Mouse (Mus musculus): ENCODE data around the gene Cnot11.
A peak's percentile ranks its signal among the peaks of the same experiment; 100 is the strongest.

The Cnot11 gene

GRCm38 (mm10) chr1:39535515-39536311, 921 bp downstream of the Cnot11 start:
- peak; percentile 97 for DNase-seq (ENCODE audit: low spot score)

- DNase-seq (ENCODE audit: low spot score) = no peak
Measured at GRCm38 (mm10) chr1:39536701-39537100, 1.9 kb downstream of the Cnot11 start.

DNA sequence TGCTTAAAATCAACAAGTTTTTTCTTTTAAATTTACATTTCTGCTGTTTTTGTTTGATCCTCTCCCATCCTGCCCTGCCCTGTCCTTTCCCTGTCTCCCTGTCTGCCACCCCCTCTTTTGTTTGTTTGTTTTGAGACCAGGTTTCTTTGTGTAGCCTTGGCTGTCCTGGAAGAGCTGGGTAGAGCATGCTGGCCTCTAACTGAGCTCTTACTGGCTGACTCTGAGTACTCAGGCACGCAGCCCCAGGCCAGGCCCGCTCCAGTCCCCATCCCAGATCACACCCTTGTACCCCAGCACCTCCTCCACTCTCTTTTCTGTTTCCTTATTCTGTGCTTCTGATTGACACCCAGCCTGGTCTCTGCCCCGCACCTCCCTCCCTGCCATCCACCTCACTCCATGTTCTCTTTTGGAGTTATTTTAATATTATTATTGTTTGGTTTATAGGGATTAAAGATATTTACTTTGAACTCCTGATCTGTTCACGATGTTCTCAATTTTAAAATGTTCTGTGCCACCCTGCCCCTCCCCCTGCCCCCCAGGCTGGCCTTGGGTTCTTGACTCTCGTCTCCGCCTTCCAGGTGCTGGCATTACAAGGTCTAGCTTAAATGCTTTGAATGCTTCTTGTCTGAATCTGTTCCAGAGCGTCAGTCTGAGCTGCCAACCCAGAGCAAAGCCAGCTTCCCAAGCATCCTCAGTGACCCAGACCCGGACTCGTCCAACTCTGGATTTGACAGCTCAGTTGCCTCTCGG, 3.0 kb downstream of the Cnot11 start:
- DNase-seq (ENCODE audit: low spot score) = no peak

- DNase-seq (ENCODE audit: low spot score) = no peak
Measured at GRCm38 (mm10) chr1:39540592-39540991, 5.8 kb downstream of the Cnot11 start.

DNA sequence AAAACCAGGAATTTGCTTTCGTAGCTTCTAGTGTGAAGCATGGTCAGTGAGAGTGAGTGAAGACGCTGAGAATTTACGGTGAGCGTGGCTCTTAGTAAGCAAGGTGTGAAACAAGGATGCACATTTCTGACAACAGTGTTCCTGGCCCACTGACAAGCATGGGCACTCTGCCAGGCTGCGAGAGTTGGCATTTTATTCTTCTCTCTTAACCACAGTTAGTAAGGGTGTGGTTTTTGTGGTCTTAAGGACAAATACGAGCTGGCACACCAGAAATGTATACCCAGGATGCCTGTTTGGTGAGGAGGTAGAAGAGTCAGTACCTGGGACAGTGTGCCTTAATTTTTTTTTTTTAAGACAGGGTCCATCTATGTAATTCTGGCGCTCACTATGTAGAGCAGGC, 10.8 kb downstream of the Cnot11 start:
- DNase-seq (ENCODE audit: low spot score) = no peak

DNA sequence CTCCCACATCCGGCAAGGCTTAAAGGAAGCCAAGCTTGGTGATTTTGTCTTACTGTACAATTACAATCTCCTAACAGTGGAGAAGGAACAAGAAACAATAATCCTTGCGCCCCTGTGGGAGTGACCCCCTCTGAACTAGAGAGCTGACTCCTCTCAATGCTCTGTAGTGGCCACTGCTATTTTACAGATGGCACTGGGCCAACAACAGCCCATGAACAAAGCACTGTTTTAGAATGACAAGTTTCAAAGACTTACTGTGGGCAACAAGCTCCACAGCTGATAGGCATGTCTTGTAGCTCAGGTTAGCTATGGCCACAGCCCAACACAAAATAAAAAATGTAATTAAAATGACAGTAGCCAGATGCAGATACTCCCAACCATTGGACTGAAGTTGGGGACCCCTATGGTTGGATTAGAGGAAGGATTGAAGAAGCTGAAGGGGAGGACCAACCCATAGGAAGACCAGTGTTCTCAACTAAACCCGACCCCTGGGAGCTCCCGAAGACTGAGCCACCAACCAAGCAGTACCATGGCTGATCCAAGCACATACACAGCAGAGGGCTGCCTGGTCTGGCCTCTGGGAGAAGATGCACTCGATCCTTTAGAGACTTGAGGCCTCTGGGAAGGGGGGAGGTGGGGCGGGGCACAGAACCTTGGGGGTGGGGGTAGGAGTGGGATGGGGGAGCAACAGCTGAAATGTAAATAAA, 11.5 kb downstream of the Cnot11 start:
- no peak for DNase-seq (ENCODE audit: low spot score)

DNA sequence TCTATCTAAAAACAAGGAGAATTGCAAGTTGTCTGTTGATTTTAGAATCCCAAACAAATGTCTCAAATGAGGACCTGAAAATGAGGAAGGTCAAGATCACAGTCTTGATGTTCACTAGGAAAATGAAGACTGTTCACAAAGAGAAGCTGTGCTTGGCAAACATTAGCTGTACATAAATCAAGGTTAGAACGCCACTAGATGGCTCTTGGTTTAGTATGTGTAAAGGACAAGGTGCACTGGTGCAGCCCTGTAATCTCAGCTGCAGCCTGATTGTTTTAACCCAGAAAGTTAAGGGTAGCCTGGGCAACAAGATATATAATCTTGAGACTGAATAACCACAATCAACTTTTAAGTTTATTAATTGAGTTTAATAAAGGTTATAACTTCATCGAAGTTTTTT, 12.4 kb downstream of the Cnot11 start:
- no peak for DNase-seq (ENCODE audit: low spot score)

GRCm38 (mm10) chr1:39549831-39550230, 15.0 kb downstream of the Cnot11 start:
- DNase-seq (ENCODE audit: low spot score) = no peak

- DNase-seq (ENCODE audit: low spot score) = no peak
Measured at GRCm38 (mm10) chr1:39555556-39556415, 21.0 kb downstream of the Cnot11 start.

DNA sequence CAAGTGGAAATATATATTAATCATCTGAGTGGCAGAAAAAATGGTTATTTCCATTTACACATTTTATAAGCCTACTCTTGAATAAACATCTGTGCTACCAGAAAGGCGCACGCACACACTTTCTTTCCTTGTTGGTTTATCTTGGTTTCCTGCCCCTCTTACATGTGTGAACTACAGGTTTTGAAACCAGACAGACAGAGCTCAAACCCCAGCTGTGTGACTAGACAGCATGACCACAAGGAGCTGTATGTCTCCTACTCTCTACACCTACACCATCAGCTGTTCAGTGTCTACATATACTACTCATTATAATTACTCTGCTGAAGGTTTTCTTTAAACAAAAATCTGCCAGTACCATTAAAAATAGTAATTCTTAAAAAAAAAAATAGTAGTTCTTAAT, 24.2 kb downstream of the Cnot11 start:
- DNase-seq (ENCODE audit: low spot score) = no peak

GRCm38 (mm10) chr1:39561920-39562319, 27.1 kb downstream of the Cnot11 start:
- DNase-seq (ENCODE audit: low spot score) = no peak

DNA sequence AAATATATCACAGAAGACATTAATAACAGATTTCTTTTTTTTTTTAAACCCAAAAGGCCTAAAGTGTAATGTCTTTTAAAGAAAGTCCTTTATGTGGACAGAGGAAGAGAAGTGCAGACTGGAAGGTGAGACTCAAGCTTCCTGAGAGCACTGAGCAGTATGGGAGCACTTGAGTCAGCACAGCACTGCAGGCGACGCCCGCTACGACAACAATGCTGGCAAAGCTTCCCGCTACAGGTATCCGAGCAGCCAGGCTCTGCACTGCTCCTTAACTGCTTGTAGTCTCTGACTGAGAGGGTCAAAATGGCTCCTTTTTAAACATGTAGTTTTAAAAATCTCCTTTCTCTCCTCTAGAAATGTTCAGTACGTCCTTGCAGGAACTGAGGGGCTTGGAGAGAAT, 28.4 kb downstream of the Cnot11 start:
- no peak for DNase-seq (ENCODE audit: low spot score)

GRCm38 (mm10) chr1:39564603-39565002, 29.8 kb downstream of the Cnot11 start:
- no peak for DNase-seq (ENCODE audit: low spot score)

DNA sequence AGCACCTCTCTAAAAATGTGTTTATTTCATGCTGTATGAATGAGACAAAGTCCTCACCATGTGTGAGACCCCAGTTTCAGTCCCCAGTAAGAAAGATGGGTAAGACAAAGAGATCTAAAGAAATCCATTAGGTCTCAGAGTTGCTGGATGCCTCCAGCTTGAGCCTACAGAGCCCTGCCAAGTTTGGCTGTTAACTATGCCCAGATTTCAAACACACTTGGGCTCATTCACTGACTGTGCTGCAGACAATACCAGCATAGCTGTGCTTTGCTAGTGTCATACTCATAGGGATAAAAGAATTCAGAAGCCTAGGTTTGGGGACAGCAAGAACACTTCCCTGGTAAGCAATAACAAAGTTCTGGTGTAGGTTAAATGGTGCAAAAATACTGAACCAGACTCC, 33.3 kb downstream of the Cnot11 start:
- DNase-seq (ENCODE audit: low spot score) = no peak

DNA sequence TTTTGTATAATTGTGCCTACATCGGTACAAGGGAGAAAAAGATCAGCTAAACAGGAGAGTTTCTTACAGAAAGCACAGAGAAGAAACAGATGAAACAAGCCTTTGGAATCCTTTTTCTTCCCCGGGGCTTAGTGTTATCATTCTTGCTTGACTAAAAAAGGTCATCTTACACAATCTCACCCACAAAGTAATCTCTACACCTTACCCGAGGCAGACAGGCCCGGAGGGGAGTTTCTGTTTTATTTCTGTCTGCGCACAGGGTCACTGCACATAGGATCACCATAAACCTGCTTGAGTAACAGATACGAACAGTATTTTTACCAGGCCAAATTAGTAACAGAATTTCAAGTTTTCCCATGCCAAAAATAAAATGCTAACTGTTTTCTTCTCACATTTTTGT, 36.9 kb downstream of the Cnot11 start:
- no peak for DNase-seq (ENCODE audit: low spot score)

DNA sequence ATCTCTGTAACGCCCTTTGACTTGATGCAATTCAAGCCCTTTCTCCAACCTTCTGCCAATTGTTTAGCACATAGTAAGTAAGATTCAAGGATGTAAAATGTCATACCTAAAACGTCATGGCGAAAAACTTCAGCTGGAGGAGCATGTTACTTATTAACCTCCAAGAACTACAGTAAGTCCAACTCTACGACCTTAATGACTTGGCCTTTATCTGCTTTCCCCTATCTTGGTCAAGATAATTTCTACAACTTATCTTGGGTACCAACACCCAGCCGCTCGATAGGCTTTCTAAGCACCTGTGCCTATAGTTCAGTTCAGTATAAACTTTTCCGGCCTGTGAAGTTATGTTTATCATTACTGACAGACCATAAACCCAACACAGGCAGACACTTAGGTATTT, 39.1 kb downstream of the Cnot11 start:
- DNase-seq (ENCODE audit: low spot score) = no peak

DNA sequence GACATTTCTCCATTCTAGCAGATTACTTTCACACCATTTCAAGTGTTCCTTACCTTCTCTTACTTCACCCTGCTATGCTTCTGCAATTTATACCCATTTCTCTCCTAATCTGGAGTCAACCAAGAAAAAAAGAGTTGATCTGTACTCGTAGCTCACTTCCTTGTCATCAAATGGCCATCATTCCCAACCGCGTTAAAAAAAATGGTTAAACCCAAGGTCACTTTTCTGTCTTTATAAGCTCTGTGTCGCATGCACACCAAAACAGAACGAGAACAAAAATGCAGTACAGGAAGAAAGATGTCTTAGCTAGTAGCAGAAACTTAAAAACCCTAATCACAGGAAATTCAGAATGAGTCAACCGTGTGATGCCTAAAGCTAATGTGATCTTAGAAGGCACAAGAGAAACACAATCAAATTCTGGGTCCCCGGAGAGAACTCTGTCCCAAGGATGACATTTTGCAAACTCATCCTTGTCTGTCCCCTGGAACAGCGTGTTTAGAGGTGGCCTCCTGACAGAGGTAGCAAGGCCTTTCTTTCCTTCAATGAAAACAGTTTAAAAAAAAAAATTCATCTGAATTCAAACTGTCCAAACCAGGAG, 41.1 kb downstream of the Cnot11 start:
- no peak for DNase-seq (ENCODE audit: low spot score)

DNA sequence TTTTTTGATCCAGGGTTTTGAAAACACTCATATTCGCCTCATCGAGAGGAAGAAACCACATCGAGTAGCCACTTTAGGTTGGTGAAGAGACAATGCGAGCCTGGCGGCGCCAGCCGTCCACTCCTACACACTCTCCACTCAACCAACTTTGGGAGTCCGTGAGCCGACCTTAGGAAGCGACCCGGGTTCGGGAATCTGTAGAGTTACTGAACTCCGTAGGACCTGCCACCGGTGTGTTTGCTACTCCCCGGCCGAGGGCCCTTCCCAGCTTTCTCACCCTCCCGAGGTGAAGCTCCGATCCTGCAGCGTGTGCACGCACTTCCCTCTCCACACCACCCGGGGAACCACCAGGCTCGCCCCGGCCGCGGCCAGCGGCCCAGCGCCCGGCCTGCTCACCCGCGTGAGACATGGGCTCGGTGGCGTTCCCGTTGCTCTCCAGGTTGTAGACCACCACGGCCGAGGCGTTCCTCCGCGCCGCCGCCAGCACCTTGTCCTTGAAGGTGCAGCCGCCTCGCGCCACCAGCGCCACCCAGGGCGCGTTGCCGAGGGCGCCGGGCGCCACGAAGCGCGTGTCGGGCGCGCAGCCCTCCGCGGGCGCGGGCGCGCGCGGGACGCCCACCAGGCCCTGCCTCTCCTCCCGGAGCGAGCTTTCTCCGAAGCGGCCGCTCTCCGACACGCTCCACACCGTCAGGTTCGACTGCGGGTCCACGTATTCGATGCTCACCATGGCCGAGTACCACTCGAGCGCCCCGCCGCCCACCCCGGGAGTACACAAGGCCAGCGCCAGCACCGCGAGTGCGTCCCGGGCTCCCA, 41.8 kb downstream of the Cnot11 start:
- DNase-seq (ENCODE audit: low spot score) = peak; percentile 44

- peak; percentile 92 for DNase-seq (ENCODE audit: low spot score)
Measured at GRCm38 (mm10) chr1:39577253-39577705, 42.5 kb downstream of the Cnot11 start, which contains the start of gene Rnf149. Gene Rnf149, minus strand, starts transcription at chr1:39577405.

GRCm38 (mm10) chr1:39578446-39578845, 43.7 kb downstream of the Cnot11 start:
- DNase-seq (ENCODE audit: low spot score) = no peak
